Mouse (Mus musculus) embryonic fibroblast, embryonic 13.5 days (primary cell): Measurements from ENCODE around the gene Epb41l5.

ENCODE experiments used
- CTCF ChIP-seq: IDR thresholded peaks from 2 replicates; pipeline ENCODE4 v1.5.1; 2011; ENCODE audit warnings: mild to moderate bottlenecking, control low read depth, low read length, moderate library complexity, borderline replicate concordance; ENCODE audit not compliant: insufficient read depth
- POLR2A ChIP-seq: IDR thresholded peaks from 2 replicates; pipeline ENCODE4 v1.6.1; 2011; ENCODE audit warnings: low read depth, mild to moderate bottlenecking, control low read depth, low read length, moderate library complexity

- TF ChIP-seq CTCF (no peak), POLR2A (no peak)
Observed at GRCm38 (mm10) chr1:119549327-119549689, 99.5 kb downstream of the Epb41l5 start.
